Mouse (Mus musculus) megakaryocyte, embryonic 14.5 days (primary cell): ENCODE results near the gene Ccdc8.

ENCODE experiments used
- FLI1 ChIP-seq: IDR thresholded peaks from 2 replicates; pipeline ENCODE4 v1.6.1; 2012; ENCODE audit warnings: low read length, inconsistent platforms, mixed read lengths
- GATA1 ChIP-seq: IDR thresholded peaks from 3 replicates; pipeline ENCODE4 v1.6.1; 2012; ENCODE audit warnings: mixed read lengths, low read length, inconsistent platforms, borderline replicate concordance

GRCm38 (mm10) chr7:16947959-16948361 lies 44.5 kb upstream of the Ccdc8 start:
- TF ChIP-seq FLI1 (no peak), GATA1 (no peak)
